Mouse (Mus musculus): ENCODE measurements around the gene Sertad1. TPM values are rescaled to one million over a fixed set of nuclear protein-coding genes. Genes with fewer than 3 reads are reported as not detected.

Sertad1 gene
- total and polyA plus RNA-seq, 2 experiments from 2014 or later, result 7.7 to 9.4 TPM

GRCm38 (mm10) chr7:27508648-27509005 is 21.9 kb downstream of the Sertad1 start:
- TF ChIP-seq CTCF (IDR thresholded peaks at IDR 0.05; ENCODE audit: low read depth), result peak; percentile 74
- Histone ChIP-seq H3K4me3 (ENCODE audit: low read length) (peak overlapping the region; percentile 44), H3K9me3 (ENCODE audit: low read length) (no peaks in the 10 kb centered on the region), H3K27ac (peak overlapping the region; percentile 94; the same call in 1 of the 2 replicates), H3K4me1 (ENCODE audit: insufficient read depth, low read length) (0 out of 2 replicates have a peak, but pooled peaks cover 5% of the 10 kb centered on the region), H3K36me3 (ENCODE audit: insufficient read depth, low read length) (no peaks in the 10 kb centered on the region), H3K4me2 (ENCODE audit: low read depth, low read length) (peak overlapping the region; percentile 53), H3K9ac (replicated peaks; ENCODE audit: low read length) (no peak overlapping the region), H3K27me3 (ENCODE audit: insufficient read depth, low read length) (no peaks in the 10 kb centered on the region)
- 0 out of 2 replicates have a peak, but pooled peaks have one; percentile 18 for ATAC-seq
- WGBS, result 26% methylated on average over 6 of the region's 6 CpGs
- DNase-seq (ENCODE audit: low spot score), result peak; percentile 70

DNA sequence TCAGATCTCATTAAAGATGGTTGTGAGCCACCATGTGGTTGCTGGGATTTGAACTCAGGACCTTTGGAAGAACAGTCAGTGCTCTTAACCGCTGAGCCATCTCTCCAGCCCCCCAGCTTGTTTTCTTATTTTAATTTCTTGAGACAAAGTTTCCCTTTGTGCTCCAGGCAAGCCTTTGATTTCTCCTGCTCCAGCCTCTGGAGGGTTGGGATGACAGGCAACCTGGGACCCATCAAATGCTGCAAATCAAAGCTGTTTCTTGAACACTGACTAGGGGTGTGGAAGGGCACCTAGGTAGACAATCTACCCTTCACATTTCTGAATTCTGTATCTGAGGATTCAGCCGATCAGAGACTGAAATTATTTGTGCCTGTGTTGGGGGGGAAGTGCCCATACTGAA is 24.1 kb downstream of the Sertad1 start:
- H3K4me1 ChIP-seq (ENCODE audit: insufficient read depth, low read length), result 0 out of 2 replicates have a peak, but pooled peaks cover 5% of the 10 kb centered on the region
- no peaks in the 10 kb centered on the region for H3K9me3 ChIP-seq (ENCODE audit: low read length)
- no peaks in the 10 kb centered on the region for H3K36me3 ChIP-seq (ENCODE audit: insufficient read depth, low read length)
- H3K9ac ChIP-seq (replicated peaks; ENCODE audit: low read length), result no peak overlapping the region
- no peak overlapping the region for H3K27ac ChIP-seq
- 85% methylated on average over 2 of the region's 2 CpGs for WGBS
- no peaks in the 10 kb centered on the region for H3K27me3 ChIP-seq (ENCODE audit: insufficient read depth, low read length)
- TF ChIP-seq CTCF (IDR thresholded peaks at IDR 0.05; ENCODE audit: low read depth), result no peak
- no peak for DNase-seq (ENCODE audit: low spot score)
- H3K4me3 ChIP-seq (ENCODE audit: low read length), result no peak overlapping the region
- no peak overlapping the region for H3K4me2 ChIP-seq (ENCODE audit: low read depth, low read length)
- no peak for ATAC-seq

- Histone ChIP-seq H3K9me3 (ENCODE audit: low read length) (no peaks in the 10 kb centered on the region), H3K36me3 (ENCODE audit: insufficient read depth, low read length) (no peaks in the 10 kb centered on the region), H3K4me3 (ENCODE audit: low read length) (no peak overlapping the region), H3K27ac (no peak overlapping the region), H3K27me3 (ENCODE audit: insufficient read depth, low read length) (no peaks in the 10 kb centered on the region), H3K4me1 (ENCODE audit: insufficient read depth, low read length) (no peaks in the 10 kb centered on the region), H3K4me2 (ENCODE audit: low read depth, low read length) (no peak overlapping the region), H3K9ac (replicated peaks; ENCODE audit: low read length) (no peak overlapping the region)
- DNase-seq (ENCODE audit: low spot score) (no peak), ATAC-seq (no peak)
- TF ChIP-seq CTCF (IDR thresholded peaks at IDR 0.05; ENCODE audit: low read depth), result no peak
- 83% methylated on average over 9 of the region's 9 CpGs for WGBS
These were observed 28.3 kb downstream of the Sertad1 start for GRCm38 (mm10) chr7:27514961-27515360.

GRCm38 (mm10) chr7:27518314-27518713 is 31.6 kb downstream of the Sertad1 start:
- no peaks in the 10 kb centered on the region for H3K9me3 ChIP-seq (ENCODE audit: low read length)
- no peak for TF ChIP-seq CTCF (IDR thresholded peaks at IDR 0.05; ENCODE audit: low read depth)
- H3K4me2 ChIP-seq (ENCODE audit: low read depth, low read length), result no peak overlapping the region
- WGBS, result 85% methylated on average over 9 of the region's 9 CpGs
- no peaks in the 10 kb centered on the region for H3K36me3 ChIP-seq (ENCODE audit: insufficient read depth, low read length)
- no peaks in the 10 kb centered on the region for H3K27me3 ChIP-seq (ENCODE audit: insufficient read depth, low read length)
- no peak overlapping the region for H3K27ac ChIP-seq
- H3K9ac ChIP-seq (replicated peaks; ENCODE audit: low read length), result no peak overlapping the region
- no peak overlapping the region for H3K4me3 ChIP-seq (ENCODE audit: low read length)
- DNase-seq (ENCODE audit: low spot score) (no peak), ATAC-seq (no peak)
- no peaks in the 10 kb centered on the region for H3K4me1 ChIP-seq (ENCODE audit: insufficient read depth, low read length)

- Histone ChIP-seq H3K4me1 (ENCODE audit: insufficient read depth, low read length) (no peaks in the 10 kb centered on the region), H3K4me2 (ENCODE audit: low read depth, low read length) (no peak overlapping the region), H3K36me3 (ENCODE audit: insufficient read depth, low read length) (no peaks in the 10 kb centered on the region), H3K27ac (no peak overlapping the region), H3K9me3 (ENCODE audit: low read length) (no peaks in the 10 kb centered on the region), H3K27me3 (ENCODE audit: insufficient read depth, low read length) (no peaks in the 10 kb centered on the region), H3K4me3 (ENCODE audit: low read length) (no peak overlapping the region), H3K9ac (replicated peaks; ENCODE audit: low read length) (no peak overlapping the region)
- TF ChIP-seq CTCF (IDR thresholded peaks at IDR 0.05; ENCODE audit: low read depth), result peak; percentile 2; the same call in 1 of the 2 replicates
- ATAC-seq, result no peak
- DNase-seq (ENCODE audit: low spot score), result no peak
These were observed 33.4 kb downstream of the Sertad1 start for GRCm38 (mm10) chr7:27520104-27520503.

DNA sequence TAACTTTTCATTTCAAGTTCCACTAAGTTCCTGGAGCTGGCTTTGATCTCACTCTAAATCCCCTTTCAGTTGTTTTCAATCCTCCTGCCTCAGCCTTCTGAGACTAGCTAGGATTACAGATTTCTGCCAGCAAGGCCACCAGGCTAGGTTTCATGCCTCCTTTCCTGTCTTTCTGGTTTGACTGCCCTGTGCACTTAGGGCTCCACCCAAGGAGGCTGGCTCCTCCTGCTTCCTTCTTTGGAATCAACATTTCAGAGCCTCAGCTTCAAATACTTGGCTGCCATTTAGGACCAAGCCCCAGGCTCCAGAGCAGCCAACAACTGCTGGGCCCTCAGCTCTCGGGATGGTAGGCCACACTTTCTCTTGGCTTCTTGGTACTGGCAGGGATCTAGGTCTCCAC is 33.9 kb downstream of the Sertad1 start:
- no peaks in the 10 kb centered on the region for H3K4me1 ChIP-seq (ENCODE audit: insufficient read depth, low read length)
- 83% methylated on average over 1 of the region's 1 CpGs for WGBS
- no peaks in the 10 kb centered on the region for H3K27me3 ChIP-seq (ENCODE audit: insufficient read depth, low read length)
- H3K27ac ChIP-seq, result no peak overlapping the region
- H3K9ac ChIP-seq (replicated peaks; ENCODE audit: low read length), result no peak overlapping the region
- no peak for DNase-seq (ENCODE audit: low spot score)
- H3K36me3 ChIP-seq (ENCODE audit: insufficient read depth, low read length), result no peaks in the 10 kb centered on the region
- H3K9me3 ChIP-seq (ENCODE audit: low read length), result no peaks in the 10 kb centered on the region
- no peak for TF ChIP-seq CTCF (IDR thresholded peaks at IDR 0.05; ENCODE audit: low read depth)
- no peak overlapping the region for H3K4me2 ChIP-seq (ENCODE audit: low read depth, low read length)
- no peak overlapping the region for H3K4me3 ChIP-seq (ENCODE audit: low read length)
- ATAC-seq, result no peak

GRCm38 (mm10) chr7:27522967-27523366 is 36.3 kb downstream of the Sertad1 start, which contains the start of gene Hipk4:
Gene Hipk4, plus strand, starts transcription at chr7:27523267.
- TF ChIP-seq CTCF (IDR thresholded peaks at IDR 0.05; ENCODE audit: low read depth), result no peak
- 60% methylated on average over 5 of the region's 5 CpGs for WGBS
- Histone ChIP-seq H3K4me3 (ENCODE audit: low read length) (no peak within 1 kb of the TSS), H3K36me3 (ENCODE audit: insufficient read depth, low read length) (no peaks in the 10 kb centered on the region), H3K27me3 (ENCODE audit: insufficient read depth, low read length) (no peaks in the 10 kb centered on the region), H3K9ac (replicated peaks; ENCODE audit: low read length) (no peak within 1 kb of the TSS), H3K4me2 (ENCODE audit: low read depth, low read length) (no peak within 1 kb of the TSS), H3K4me1 (ENCODE audit: insufficient read depth, low read length) (no peaks in the 10 kb centered on the region), H3K9me3 (ENCODE audit: low read length) (no peaks in the 10 kb centered on the region), H3K27ac (no peak within 1 kb of the TSS)
- ATAC-seq, result no peak
- no peak for DNase-seq (ENCODE audit: low spot score)
